Mouse (Mus musculus) heart, adult 8-10 months (tissue): ENCODE results near the gene Gpr85. TPM values are rescaled to one million over a fixed set of nuclear protein-coding genes. Genes with fewer than 3 reads are reported as not detected.

Experiments
- DNase-seq: peaks from one replicate; pipeline ENCODE4 v3.0.0; 2022; ENCODE audit warnings: low spot score
- total RNA-seq, 4 experiments: library from RNA; stranded (reverse); gene quantifications; 2 replicates each; pipeline ENCODE4 v1.2.4; 2022

Gpr85 gene
- total RNA-seq, 4 experiments from 2014 or later = 0.17 to 0.24 (median 0.20) TPM

- DNase-seq = no peak
Measured at GRCm38 (mm10) chr6:13816661-13817060, 23.1 kb downstream of the Gpr85 start.

- DNase-seq = no peak
Measured at GRCm38 (mm10) chr6:13812157-13812556, 27.6 kb downstream of the Gpr85 start.

- no peak for DNase-seq
Measured at GRCm38 (mm10) chr6:13800071-13800470, 39.7 kb downstream of the Gpr85 start.

- no peak for DNase-seq
Measured at GRCm38 (mm10) chr6:13797389-13797788, 42.4 kb downstream of the Gpr85 start.

Other genes with a start within 250 kb of the Gpr85 start
- 10 to 100 TPM; 15.8 to 17.3 (median 16.8) TPM for gene Tmem168, start 231.8 kb downstream of the Gpr85 start, total RNA-seq
- 10 to 100 TPM in 2 of 4 experiments, 1 to 10 TPM in 2; 8.8 to 10.7 (median 9.8) TPM for gene Bmt2, start 162.0 kb downstream of the Gpr85 start, total RNA-seq
- 10 to 100 TPM; 44.0 to 51.5 (median 47.5) TPM for gene 2610001J05Rik, start 31.6 kb upstream of the Gpr85 start, total RNA-seq